Mouse (Mus musculus) CH12.LX (cell line): Measurements from ENCODE around the gene Ctc1.

ENCODE experiments used
- CTCF ChIP-seq, 2 experiments: IDR thresholded peaks in 1 of 2; conservative IDR thresholded peaks in 1 of 2; 2 replicates each; pipeline ENCODE4 v1.5.1; 2011 to 2012; ENCODE audit warnings: low read depth in 2 of 2, low read length in 2 of 2, improper control_type of control experiment in 1 of 2, inconsistent platforms in 1 of 2, mild to moderate bottlenecking in 1 of 2, moderate library complexity in 1 of 2
- JUND ChIP-seq: conservative IDR thresholded peaks from 2 replicates; pipeline ENCODE4 v1.6.1; 2011; ENCODE audit warnings: low read depth, low read length, improper control_type of control experiment
- POLR2A ChIP-seq: IDR thresholded peaks from 2 replicates; pipeline ENCODE4 v1.6.1; 2011; ENCODE audit warnings: low read depth, mild to moderate bottlenecking, improper control_type of control experiment, low read length
- TCF12 ChIP-seq: IDR thresholded peaks from 2 replicates; pipeline ENCODE4 v1.6.1; 2014; ENCODE audit warnings: low read depth, mild to moderate bottlenecking, inconsistent platforms, low read length, improper control_type of control experiment
- ZC3H11A ChIP-seq: IDR thresholded peaks from 2 replicates; pipeline ENCODE4 v1.6.1; 2012; ENCODE audit warnings: low read depth, mild to moderate bottlenecking, inconsistent platforms, low read length, improper control_type of control experiment

- no peak for TF ChIP-seq JUND
- no peak for TF ChIP-seq ZC3H11A
- no peak for TF ChIP-seq CTCF (conservative IDR thresholded peaks at IDR 0.05 in 1 of 2, IDR thresholded peaks at IDR 0.05 in 1 of 2; ENCODE audit: low read depth in 2 of 2, low read length in 2 of 2)
- TF ChIP-seq TCF12 = no peak
- 0 out of 2 replicates have a peak, but pooled peaks have one; percentile 36 for TF ChIP-seq POLR2A
These were observed 46.6 kb downstream of the Ctc1 start for GRCm38 (mm10) chr11:69062194-69062760.
